Mouse (Mus musculus) kidney, adult 2 months (tissue): Measurements from ENCODE around the gene Slc17a7. TPM values are rescaled to one million over a fixed set of nuclear protein-coding genes. Genes with fewer than 3 reads are reported as not detected.

Experiments used
- DNase-seq: peaks from one replicate; pipeline ENCODE4 v3.0.0; 2021
- H3K27ac ChIP-seq: fragments of 200-500 bp; 2 replicates; pipeline ENCODE4 v1.5.1; 2012; ENCODE audit warnings: low read depth, low read length, control low read depth, inconsistent platforms; ENCODE audit not compliant: insufficient read depth
- H3K27me3 ChIP-seq: fragments of 200-500 bp; replicated peaks from 2 replicates; pipeline ENCODE4 v1.6.1; 2012; ENCODE audit warnings: mild to moderate bottlenecking, moderate library complexity, low read length, inconsistent platforms; ENCODE audit not compliant: control insufficient read depth, insufficient read depth
- H3K36me3 ChIP-seq: fragments of 200-500 bp; 2 replicates; pipeline ENCODE4 v1.6.1; 2012; ENCODE audit warnings: mild to moderate bottlenecking, moderate library complexity, low read length, inconsistent platforms; ENCODE audit not compliant: control insufficient read depth, insufficient read depth
- H3K4me1 ChIP-seq: fragments of 200-500 bp; 2 replicates; pipeline ENCODE4 v1.6.1; 2011; ENCODE audit warnings: low read length; ENCODE audit not compliant: control insufficient read depth, insufficient read depth
- H3K4me3 ChIP-seq: fragments of 200-500 bp; 2 replicates; pipeline ENCODE4 v1.5.1; 2011; ENCODE audit warnings: mild to moderate bottlenecking, low read depth, low read length, control low read depth; ENCODE audit not compliant: insufficient read depth
- CTCF ChIP-seq: fragments of 200-500 bp; conservative IDR thresholded peaks from 2 replicates; pipeline ENCODE4 v1.5.1; 2011; ENCODE audit warnings: low read depth, mild to moderate bottlenecking, control low read depth, low read length, moderate library complexity, mixed read lengths; ENCODE audit not compliant: insufficient read depth, insufficient read length
- POLR2A ChIP-seq: fragments of 200-500 bp; IDR thresholded peaks from one replicate; pipeline ENCODE4 v1.6.1; 2011; ENCODE audit warnings: low read depth, low read length, control low read depth
- WGBS: fragments of 180-500 bp; shearing (Covaris S2); methylation state at CpG from one replicate; pipeline ENCODE4 v1.1.7; 2018; 5-methylcytosine and 5-hydroxymethylcytosine counted together
- polyA plus RNA-seq: library from polyadenylated mRNA; depleted of rRNA; stranded (reverse); fragments of >200 nt; gene quantifications from 2 replicates; pipeline ENCODE4 v1.2.3, GENCODE M21; 2012; rRNA removed

Slc17a7 gene
- polyA plus RNA-seq, 1 experiment: not detected

DNA sequence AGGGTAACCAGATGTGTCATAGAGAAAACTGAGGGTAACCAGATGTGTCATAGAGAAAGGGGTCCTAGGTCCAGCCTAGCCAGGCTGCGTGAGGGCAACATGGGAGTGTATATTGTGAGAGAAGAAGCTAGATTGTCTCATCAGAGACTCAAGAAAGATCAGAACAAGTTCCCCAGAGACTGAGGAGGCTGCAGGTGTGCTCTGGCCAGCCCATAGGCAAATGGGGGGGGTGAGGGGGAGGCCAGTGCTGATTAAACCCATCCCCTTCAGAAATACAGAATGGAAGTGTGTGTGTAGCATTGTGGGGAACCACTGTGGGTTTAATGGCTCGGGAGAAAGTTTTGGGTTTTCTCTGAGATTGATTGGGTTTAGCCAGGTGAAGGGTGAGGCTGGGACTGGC lies 57.9 kb downstream of the Slc17a7 start:
- Histone ChIP-seq H3K4me3 (no peak overlapping the region), H3K4me1 (no peaks in the 10 kb centered on the region), H3K36me3 (no peaks in the 10 kb centered on the region), H3K27ac (no peak overlapping the region), H3K27me3 (no peaks in the 10 kb centered on the region)
- WGBS: 79% methylated on average over 2 of the region's 2 CpGs
- DNase-seq: no peak
- TF ChIP-seq CTCF (no peak), POLR2A (no peak)

DNA sequence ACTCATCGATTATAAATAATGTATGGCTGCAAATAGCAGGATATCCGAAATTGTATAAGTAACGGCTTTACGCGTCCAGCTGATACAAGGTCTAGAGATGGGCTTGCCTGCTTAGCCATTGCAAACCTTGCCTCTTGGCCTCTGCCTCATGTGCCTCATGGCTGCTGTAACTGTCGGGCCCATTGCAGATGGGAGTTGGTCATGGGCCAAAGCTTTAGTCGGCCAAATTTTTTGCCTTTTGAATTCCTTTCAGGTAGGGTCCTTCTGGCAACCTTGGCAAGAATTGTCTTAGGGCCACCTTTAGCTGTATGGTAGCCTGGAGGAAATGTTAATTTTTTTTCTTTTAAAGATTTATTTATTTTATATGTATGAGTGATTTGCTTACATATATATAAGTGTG lies 61.1 kb downstream of the Slc17a7 start:
- TF ChIP-seq CTCF: no peak
- no peak for TF ChIP-seq POLR2A
- Histone ChIP-seq H3K27ac (no peak overlapping the region), H3K27me3 (no peaks in the 10 kb centered on the region), H3K4me1 (no peaks in the 10 kb centered on the region), H3K4me3 (no peak overlapping the region), H3K36me3 (no peaks in the 10 kb centered on the region)
- no peak for DNase-seq
- 82% methylated on average over 7 of the region's 7 CpGs for WGBS

Other genes starting within 250 kb of the Slc17a7 start
- gene Ap2a1, start 234.5 kb upstream of the Slc17a7 start, polyA plus RNA-seq: 58.0 and 70.6 TPM in 2 replicates
- 0.11 and 0.65 TPM in 2 replicates for gene Tsks, start 220.7 kb upstream of the Slc17a7 start, polyA plus RNA-seq
- gene Cpt1c, start 189.1 kb upstream of the Slc17a7 start, polyA plus RNA-seq: 5.6 and 8.5 TPM in 2 replicates
- 89.9 and 95.4 TPM in 2 replicates for gene Prmt1, start 177.4 kb upstream of the Slc17a7 start, polyA plus RNA-seq
- gene Irf3, start 166.3 kb upstream of the Slc17a7 start, polyA plus RNA-seq: 105 and 107 TPM in 2 replicates
- gene Bcl2l12, start 165.2 kb upstream of the Slc17a7 start, polyA plus RNA-seq: 20.0 and 21.4 TPM in 2 replicates
- 38.8 and 41.1 TPM in 2 replicates for gene Scaf1, start 147.6 kb upstream of the Slc17a7 start, polyA plus RNA-seq
- gene Rras, start 146.0 kb upstream of the Slc17a7 start, polyA plus RNA-seq: 82.3 and 84.1 TPM in 2 replicates
- 7.1 and 9.1 TPM in 2 replicates for gene Prr12, start 111.1 kb upstream of the Slc17a7 start, polyA plus RNA-seq
- 60.4 and 67.6 TPM in 2 replicates for gene Nosip, start 101.5 kb upstream of the Slc17a7 start, polyA plus RNA-seq
- gene Prrg2, start 101.3 kb upstream of the Slc17a7 start, polyA plus RNA-seq: 80.9 and 95.4 TPM in 2 replicates
- gene Rcn3, start 71.7 kb upstream of the Slc17a7 start, polyA plus RNA-seq: 67.0 and 68.7 TPM in 2 replicates
- gene Fcgrt, start 60.1 kb upstream of the Slc17a7 start, polyA plus RNA-seq: 240 and 244 TPM in 2 replicates
- gene Rps11, start 39.5 kb upstream of the Slc17a7 start, polyA plus RNA-seq: 176 and 310 TPM in 2 replicates
- 1,329 and 1,360 TPM in 2 replicates for gene Rpl13a, start 35.2 kb upstream of the Slc17a7 start, polyA plus RNA-seq
- gene Gm45713, start 27.7 kb upstream of the Slc17a7 start, polyA plus RNA-seq: 5.6 TPM in 2 replicates
- gene Flt3l, start 27.5 kb upstream of the Slc17a7 start, polyA plus RNA-seq: 36.8 and 37.7 TPM in 2 replicates
- 80.3 and 84.9 TPM in 2 replicates for gene Pih1d1, start 9.6 kb upstream of the Slc17a7 start, polyA plus RNA-seq
- 106 and 119 TPM in 2 replicates for gene Aldh16a1, start 9.4 kb upstream of the Slc17a7 start, polyA plus RNA-seq
- not detected in 2 replicates for gene Gfy, start 15.6 kb downstream of the Slc17a7 start, polyA plus RNA-seq
- not detected in 2 replicates for gene Pth2, start 17.0 kb downstream of the Slc17a7 start, polyA plus RNA-seq
- gene Ccdc155, start 40.9 kb downstream of the Slc17a7 start, polyA plus RNA-seq: 0.04 and 0.05 TPM in 2 replicates
- 0.39 and 0.54 TPM in 2 replicates for gene Dkkl1, start 48.2 kb downstream of the Slc17a7 start, polyA plus RNA-seq
- 10.0 and 13.2 TPM in 2 replicates for gene Tead2, start 51.8 kb downstream of the Slc17a7 start, polyA plus RNA-seq
- gene Cd37, start 75.2 kb downstream of the Slc17a7 start, polyA plus RNA-seq: 7.9 and 30.1 TPM in 2 replicates
- gene Slc6a16, start 77.1 kb downstream of the Slc17a7 start, polyA plus RNA-seq: 0.05 TPM in 1 of 2 replicates, not detected in the other
- gene Slc6a21, start 113.6 kb downstream of the Slc17a7 start, polyA plus RNA-seq: 0.14 and 0.19 TPM in 2 replicates
- 17.9 and 18.2 TPM in 2 replicates for gene Trpm4, start 169.8 kb downstream of the Slc17a7 start, polyA plus RNA-seq
- gene Hrc, start 171.3 kb downstream of the Slc17a7 start, polyA plus RNA-seq: 0.14 and 3.2 TPM in 2 replicates
- 0.50 and 0.64 TPM in 2 replicates for gene Ppfia3, start 203.1 kb downstream of the Slc17a7 start, polyA plus RNA-seq
- 2.7 and 3.9 TPM in 2 replicates for gene Lin7b, start 206.6 kb downstream of the Slc17a7 start, polyA plus RNA-seq
- 137 and 138 TPM in 2 replicates for gene Snrnp70, start 231.8 kb downstream of the Slc17a7 start, polyA plus RNA-seq
- gene Kcna7, start 241.7 kb downstream of the Slc17a7 start, polyA plus RNA-seq: 0.07 and 0.91 TPM in 2 replicates
- 0.44 and 0.58 TPM in 2 replicates for gene Ntf5, start 249.7 kb downstream of the Slc17a7 start, polyA plus RNA-seq